8 mouse cellular contexts compared by ENCODE assay signal in the genomic region with DNA sequence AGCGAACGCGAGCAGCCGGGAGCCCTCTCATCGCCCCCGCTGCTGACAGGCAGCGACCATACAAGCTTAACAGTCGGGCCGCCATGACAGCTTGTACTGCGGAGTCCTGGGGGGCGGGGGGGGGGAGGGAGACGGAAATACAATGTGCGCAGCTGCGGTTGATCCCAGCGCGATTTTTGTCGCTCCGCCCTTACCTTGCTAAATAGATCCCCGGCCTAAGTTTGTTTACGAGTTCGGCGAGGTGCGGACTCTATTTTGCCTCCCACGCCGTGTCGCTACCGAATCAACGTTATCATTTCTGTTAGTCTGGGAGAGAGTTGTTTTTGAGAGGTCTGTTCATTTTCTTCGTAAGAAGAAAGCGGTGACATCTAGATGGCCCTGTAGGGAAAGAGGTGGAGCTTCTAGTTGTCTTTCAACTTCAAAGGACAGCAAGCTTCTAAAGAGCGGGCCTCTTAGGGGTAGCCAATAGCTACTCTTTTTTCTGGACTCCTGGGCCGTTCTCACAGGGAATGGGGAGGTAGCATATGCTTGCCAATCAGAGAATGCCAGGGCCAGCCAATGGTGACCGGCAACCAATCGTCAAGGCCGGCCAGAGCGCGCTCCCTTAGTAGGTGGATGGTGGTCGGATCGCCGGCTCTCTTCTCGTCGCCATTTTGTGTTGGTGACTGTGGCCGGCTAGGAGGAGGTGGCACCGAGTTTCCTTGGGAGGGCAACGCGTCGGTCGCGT. TPM values are rescaled to one million over a fixed set of nuclear protein-coding genes. Genes with fewer than 3 reads are reported as not detected.
DNase-seq lines count a peak whose midpoint lies in the region; ATAC-seq and TF ChIP-seq lines count a peak whose summit lies in the region.

A gene (plus strand): TSS at position 328 of the 727 bp plus-strand sequence.
A gene (minus strand): TSS at position 444 of the 727 bp plus-strand sequence.

- no peaks in the 10 kb centered on the region for H3K9me3 ChIP-seq in ES-Bruce4 (replicated peaks; ENCODE audit: control insufficient read depth, insufficient read depth, low read length, poor library complexity, severe bottlenecking)
- no peaks in the 10 kb centered on the region for H3K9me3 ChIP-seq in forebrain, embryonic 13.5 days (replicated peaks)
- no peaks in the 10 kb centered on the region for H3K9me3 ChIP-seq in liver, postnatal 0 days (ENCODE audit: low read length)
- no peaks in the 10 kb centered on the region for H3K9me3 ChIP-seq in neural tube, embryonic 14.5 days (ENCODE audit: control insufficient read depth, low read length)

- H3K4me2 ChIP-seq in forebrain, embryonic 13.5 days: peak within 1 kb of the TSS; percentile 66
- H3K4me2 ChIP-seq in liver, postnatal 0 days (ENCODE audit: low read depth, low read length): peak within 1 kb of the TSS; percentile 70
- H3K4me2 ChIP-seq in neural tube, embryonic 14.5 days (ENCODE audit: low read depth, low read length): peak within 1 kb of the TSS; percentile 57

- intact Hi-C loops in heart, postnatal 10 days (cut with DNase I): no loop called here

- peak within 1 kb of the TSS; percentile 81 for H3K27ac ChIP-seq in ES-Bruce4 (ENCODE audit: insufficient read depth, low read length)
- H3K27ac ChIP-seq in forebrain, embryonic 13.5 days: peak within 1 kb of the TSS; percentile 91
- peak within 1 kb of the TSS; percentile 90 for H3K27ac ChIP-seq in liver, postnatal 0 days (ENCODE audit: low read depth)
- H3K27ac ChIP-seq in neural tube, embryonic 14.5 days (ENCODE audit: low read depth, low read length): peak within 1 kb of the TSS; percentile 85

- peak within 1 kb of the TSS; percentile 99 for H3K4me3 ChIP-seq in ES-Bruce4 (ENCODE audit: low read depth, low read length)
- peak within 1 kb of the TSS; percentile 55 for H3K4me3 ChIP-seq in forebrain, embryonic 13.5 days
- peak within 1 kb of the TSS; percentile 75 for H3K4me3 ChIP-seq in liver, postnatal 0 days (ENCODE audit: low read depth, low read length)
- peak within 1 kb of the TSS; percentile 45 for H3K4me3 ChIP-seq in neural tube, embryonic 14.5 days (ENCODE audit: low read depth, low read length)

- peak within 1 kb of the TSS; percentile 99 for H3K9ac ChIP-seq in ES-Bruce4 (ENCODE audit: low read depth, poor library complexity, severe bottlenecking)
- peak within 1 kb of the TSS; percentile 72 for H3K9ac ChIP-seq in forebrain, embryonic 13.5 days
- peak within 1 kb of the TSS; percentile 76 for H3K9ac ChIP-seq in liver, postnatal 0 days (replicated peaks)
- H3K9ac ChIP-seq in neural tube, embryonic 14.5 days (replicated peaks; ENCODE audit: low read depth, low read length): peak within 1 kb of the TSS; percentile 48

- WGBS in forebrain, embryonic 13.5 days: 14% methylated on average over 49 of the region's 49 CpGs
- 21% methylated on average over 49 of the region's 49 CpGs for WGBS in large intestine, adult 2 months
- WGBS in liver, postnatal 0 days (ENCODE audit: insufficient replicate concordance): 13% methylated on average over 47 of the region's 49 CpGs
- WGBS in neural tube, embryonic 14.5 days: 13% methylated on average over 41 of the region's 49 CpGs

- peaks cover 9% of the 10 kb centered on the region for H3K36me3 ChIP-seq in ES-Bruce4 (ENCODE audit: control insufficient read depth, insufficient read depth, low read length, poor library complexity, severe bottlenecking)
- H3K36me3 ChIP-seq in forebrain, embryonic 13.5 days (ENCODE audit: poor library complexity, severe bottlenecking): peaks cover 25% of the 10 kb centered on the region
- 0 out of 2 replicates have a peak, but pooled peaks cover 8% of the 10 kb centered on the region for H3K36me3 ChIP-seq in liver, postnatal 0 days (replicated peaks; ENCODE audit: insufficient read depth, low read length)
- H3K36me3 ChIP-seq in neural tube, embryonic 14.5 days (ENCODE audit: control insufficient read depth, insufficient read depth, low read length): no peaks in the 10 kb centered on the region

- H3K27me3 ChIP-seq in ES-Bruce4 (ENCODE audit: control insufficient read depth, insufficient read depth, low read length, poor library complexity, severe bottlenecking): no peaks in the 10 kb centered on the region
- no peaks in the 10 kb centered on the region for H3K27me3 ChIP-seq in forebrain, embryonic 13.5 days
- no peaks in the 10 kb centered on the region for H3K27me3 ChIP-seq in liver, postnatal 0 days (ENCODE audit: insufficient read depth, low read length)
- H3K27me3 ChIP-seq in neural tube, embryonic 14.5 days (ENCODE audit: control insufficient read depth, insufficient read depth, low read length): no peaks in the 10 kb centered on the region

- no peak for TF ChIP-seq CTCF in ES-Bruce4 (IDR thresholded peaks at IDR 0.05; ENCODE audit: low read depth, low read length)
- no peak for TF ChIP-seq CTCF in liver, postnatal 0 days (IDR thresholded peaks at IDR 0.05; ENCODE audit: low read depth)

- H3K4me1 ChIP-seq in ES-Bruce4 (ENCODE audit: control insufficient read depth, insufficient read depth, low read length): no peaks in the 10 kb centered on the region
- peaks cover 25% of the 10 kb centered on the region for H3K4me1 ChIP-seq in forebrain, embryonic 13.5 days
- peaks cover 4% of the 10 kb centered on the region; the same call in 1 of the 2 replicates for H3K4me1 ChIP-seq in liver, postnatal 0 days (ENCODE audit: insufficient read depth)
- no peaks in the 10 kb centered on the region; the same call in 1 of the 2 replicates for H3K4me1 ChIP-seq in neural tube, embryonic 14.5 days (ENCODE audit: control insufficient read depth, insufficient read depth, low read length)

- ATAC-seq in cerebellum, adult (ENCODE audit: insufficient number of reproducible peaks, low FRiP score, low TSS enrichment): peak; percentile 95
- peak; percentile 98 for ATAC-seq in forebrain, embryonic 13.5 days
- peak; percentile 97 for ATAC-seq in liver, postnatal 0 days
- peak; percentile 97 for ATAC-seq in neural tube, embryonic 14.5 days (ENCODE audit: low read depth)

- TF ChIP-seq EP300 in ES-Bruce4 (IDR thresholded peaks at IDR 0.05; ENCODE audit: insufficient read depth, low read depth, low read length): no peak
- TF ChIP-seq EP300 in liver, postnatal 0 days (IDR thresholded peaks at IDR 0.05; ENCODE audit: low read depth): peak; percentile 55; the same call in 1 of the 2 replicates

- no peak for TF ChIP-seq POLR2A in ES-Bruce4 (IDR thresholded peaks at IDR 0.05; ENCODE audit: insufficient read depth, low read length)

- DNase-seq in heart, postnatal 10 days: peak; percentile 84 to 85
- peak; percentile 37 for DNase-seq in large intestine, adult 2 months (ENCODE audit: low read depth, low spot score)
- DNase-seq in liver, postnatal 0 days: peak; percentile 83
- peak; percentile 70 for DNase-seq in testis, postnatal 10 days (ENCODE audit: low spot score)

RNA-seq across cellular contexts. Expression of the first gene that starts in this region (rescaled TPM):
- 40.5 and 41.4 TPM in 2 replicates for polyA plus RNA-seq in ES-Bruce4 (2011; ENCODE audit: insufficient read depth, insufficient read length, low read depth, missing spikeins)
- polyA plus RNA-seq in forebrain, embryonic 13.5 days (2015; fragmentation: Nextera tagmentation; extraction: Ambion mirVana): 76.6 and 83.1 TPM in 2 replicates
- total RNA-seq in heart, postnatal 10 days (2021): 10 to 100 TPM; 24.1 to 29.5 TPM
- 35.3 and 49.5 TPM in 2 replicates for polyA plus RNA-seq in large intestine, adult 2 months (2012; rRNA removed)
- 12.2 and 14.9 TPM in 2 replicates for polyA plus RNA-seq in liver, postnatal 0 days (2015; fragmentation: Nextera tagmentation; extraction: Ambion mirVana)
- polyA plus RNA-seq in neural tube, embryonic 14.5 days (2014; fragmentation: Nextera tagmentation; extraction: Ambion mirVana): 41.5 and 42.6 TPM in 2 replicates

RNA-seq across cellular contexts. Expression of the second gene that starts in this region (rescaled TPM):
- polyA plus RNA-seq in ES-Bruce4 (2011; ENCODE audit: insufficient read depth, insufficient read length, low read depth, missing spikeins): 110 and 121 TPM in 2 replicates
- 203 and 233 TPM in 2 replicates for polyA plus RNA-seq in forebrain, embryonic 13.5 days (2015; fragmentation: Nextera tagmentation; extraction: Ambion mirVana)
- total RNA-seq in heart, postnatal 10 days (2021): 100 to 1,000 TPM; 586 to 630 TPM
- polyA plus RNA-seq in large intestine, adult 2 months (2012; rRNA removed): 162 and 164 TPM in 2 replicates
- polyA plus RNA-seq in liver, postnatal 0 days (2015; fragmentation: Nextera tagmentation; extraction: Ambion mirVana): 245 and 254 TPM in 2 replicates
- 248 TPM in 2 replicates for polyA plus RNA-seq in neural tube, embryonic 14.5 days (2014; fragmentation: Nextera tagmentation; extraction: Ambion mirVana)

Comparison
In these comparisons a context has a peak if more than half of its experiments do, and no peak if none do; other contexts are left out.
1. Peak in every context shown above with its lines: DNase-seq, ATAC-seq, H3K4me3 ChIP-seq and H3K27ac ChIP-seq.
2. H3K4me3 ChIP-seq: peak in every context shown above with its lines; median percentile 99 in ES-Bruce4; 75 in liver, postnatal 0 days; 55 in forebrain, embryonic 13.5 days; 45 in neural tube, embryonic 14.5 days.
3. H3K9ac ChIP-seq: peak in every context shown above with its lines; median percentile 99 in ES-Bruce4; 76 in liver, postnatal 0 days; 72 in forebrain, embryonic 13.5 days; 48 in neural tube, embryonic 14.5 days.